Mouse (Mus musculus) kidney, embryonic 14.5 days (tissue): ENCODE data around the gene Klf12. TPM values are rescaled to one million over a fixed set of nuclear protein-coding genes. Genes with fewer than 3 reads are reported as not detected.
A peak's percentile ranks its signal among the peaks of the same experiment; 100 is the strongest.

Source experiments
- ATAC-seq: fragments of 200-750 bp; cut with Nextera tagmentation; 2 replicates; pipeline ENCODE4 v1.8.0; 2017; ENCODE audit warnings: moderate number of reproducible peaks, mild to moderate bottlenecking, moderate TSS enrichment, moderate library complexity; ENCODE audit not compliant: low FRiP score, low TSS enrichment
- H3K27ac ChIP-seq: fragments of 300-500 bp; sonication (generic); 2 replicates; pipeline ENCODE4 v1.5.1; 2014; ENCODE audit warnings: low read depth, mild to moderate bottlenecking, low read length, moderate library complexity, mixed read lengths
- H3K27me3 ChIP-seq: fragments of 300-500 bp; sonication (generic); 2 replicates; pipeline ENCODE4 v1.6.1; 2014; ENCODE audit warnings: mild to moderate bottlenecking, low read length; ENCODE audit not compliant: control insufficient read depth, insufficient read depth
- H3K36me3 ChIP-seq: fragments of 300-500 bp; sonication (generic); 2 replicates; pipeline ENCODE4 v1.6.1; 2014; ENCODE audit warnings: low read length, mixed read lengths; ENCODE audit not compliant: control insufficient read depth, insufficient read depth
- H3K4me1 ChIP-seq: fragments of 300-500 bp; sonication (generic); 2 replicates; pipeline ENCODE4 v1.6.1; 2014; ENCODE audit warnings: low read length, mixed read lengths; ENCODE audit not compliant: control insufficient read depth, insufficient read depth
- H3K4me2 ChIP-seq: fragments of 300-500 bp; sonication (generic); replicated peaks from 2 replicates; pipeline ENCODE4 v1.6.1; 2014; ENCODE audit warnings: low read depth, mild to moderate bottlenecking, low read length
- H3K4me3 ChIP-seq: fragments of 300-500 bp; sonication (generic); 2 replicates; pipeline ENCODE4 v1.5.1; 2014; ENCODE audit warnings: mild to moderate bottlenecking, low read length
- H3K9ac ChIP-seq: fragments of 300-500 bp; sonication (generic); 2 replicates; pipeline ENCODE4 v1.6.1; 2014; ENCODE audit warnings: low read depth, mild to moderate bottlenecking, low read length, moderate library complexity
- H3K9me3 ChIP-seq: fragments of 300-500 bp; sonication (generic); 2 replicates; pipeline ENCODE4 v1.6.1; 2016; ENCODE audit warnings: low read length; ENCODE audit not compliant: control insufficient read depth
- WGBS: fragments of 180-500 bp; shearing (Covaris S2); extraction: QIAGEN DNeasy Blood & Tissue Kit; methylation state at CpG from one replicate; pipeline ENCODE4 v1.1.7; 2014; 5-methylcytosine and 5-hydroxymethylcytosine counted together
- polyA plus RNA-seq: library from polyadenylated mRNA; unstranded; fragments of >200 nt; fragmentation: Nextera tagmentation; extraction: Ambion mirVana; gene quantifications from 2 replicates; pipeline ENCODE4 v1.2.1, GENCODE M21; 2014

Gene Klf12
- polyA plus RNA-seq, result 7.1 and 10.1 TPM in 2 replicates

GRCm38 (mm10) chr14:100284119-100284860 lies at the start of gene Klf12:
Klf12 (minus strand) TSS chr14:100284679.
- Histone ChIP-seq H3K36me3 (no peaks in the 10 kb centered on the region), H3K4me3 (peak within 1 kb of the TSS; percentile 58), H3K4me1 (peaks cover 15% of the 10 kb centered on the region; the same call in 1 of the 2 replicates), H3K9ac (peak within 1 kb of the TSS; percentile 61), H3K27ac (peak within 1 kb of the TSS; percentile 84), H3K4me2 (peak within 1 kb of the TSS; percentile 89), H3K27me3 (no peaks in the 10 kb centered on the region), H3K9me3 (no peaks in the 10 kb centered on the region)
- peak; percentile 85 for ATAC-seq
- 0% methylated on average over 39 of the region's 40 CpGs for WGBS

- Histone ChIP-seq H3K4me3 (no peak overlapping the region), H3K4me1 (no peaks in the 10 kb centered on the region), H3K9ac (no peak overlapping the region), H3K36me3 (no peaks in the 10 kb centered on the region), H3K27ac (no peak overlapping the region), H3K9me3 (no peaks in the 10 kb centered on the region), H3K4me2 (no peak overlapping the region), H3K27me3 (no peaks in the 10 kb centered on the region)
- WGBS, result 75% methylated on average over 2 of the region's 2 CpGs
- ATAC-seq, result no peak
Observed at GRCm38 (mm10) chr14:100333369-100333768, 48.9 kb upstream of the Klf12 start.

GRCm38 (mm10) chr14:100328602-100329276 lies 44.3 kb upstream of the Klf12 start:
- Histone ChIP-seq H3K4me2 (no peak overlapping the region), H3K27ac (no peak overlapping the region), H3K4me3 (no peak overlapping the region), H3K36me3 (no peaks in the 10 kb centered on the region), H3K4me1 (no peaks in the 10 kb centered on the region), H3K9me3 (no peaks in the 10 kb centered on the region), H3K27me3 (no peaks in the 10 kb centered on the region), H3K9ac (no peak overlapping the region)
- no peak for ATAC-seq
- 67% methylated on average over 6 of the region's 6 CpGs for WGBS

- H3K9me3 ChIP-seq, result 0 out of 2 replicates have a peak, but pooled peaks cover 2% of the 10 kb centered on the region
- H3K36me3 ChIP-seq, result no peaks in the 10 kb centered on the region
- H3K27me3 ChIP-seq, result no peaks in the 10 kb centered on the region
- H3K4me3 ChIP-seq, result no peak overlapping the region
- H3K27ac ChIP-seq, result no peak overlapping the region
- no peak for ATAC-seq
- no peaks in the 10 kb centered on the region for H3K4me1 ChIP-seq
- no peak overlapping the region for H3K4me2 ChIP-seq
- H3K9ac ChIP-seq, result no peak overlapping the region
- 89% methylated on average over 7 of the region's 7 CpGs for WGBS
Observed at GRCm38 (mm10) chr14:100324303-100324702, 39.8 kb upstream of the Klf12 start.

- Histone ChIP-seq H3K27ac (no peak overlapping the region), H3K27me3 (no peaks in the 10 kb centered on the region), H3K4me1 (no peaks in the 10 kb centered on the region), H3K36me3 (no peaks in the 10 kb centered on the region), H3K9ac (no peak overlapping the region), H3K4me2 (no peak overlapping the region), H3K4me3 (no peak overlapping the region), H3K9me3 (0 out of 2 replicates have a peak, but pooled peaks cover 2% of the 10 kb centered on the region)
- WGBS, result 93% methylated on average over 6 of the region's 6 CpGs
- no peak for ATAC-seq
Observed at GRCm38 (mm10) chr14:100322012-100322411, 37.5 kb upstream of the Klf12 start.

- Histone ChIP-seq H3K27me3 (no peaks in the 10 kb centered on the region), H3K9me3 (no peaks in the 10 kb centered on the region), H3K9ac (no peak overlapping the region), H3K4me2 (no peak overlapping the region), H3K4me3 (no peak overlapping the region), H3K4me1 (no peaks in the 10 kb centered on the region), H3K27ac (no peak overlapping the region), H3K36me3 (no peaks in the 10 kb centered on the region)
- ATAC-seq, result no peak
- WGBS, result 73% methylated on average over 4 of the region's 4 CpGs
Observed at GRCm38 (mm10) chr14:100316780-100317179, 32.3 kb upstream of the Klf12 start.

GRCm38 (mm10) chr14:100314099-100314498 lies 29.6 kb upstream of the Klf12 start:
- H3K9ac ChIP-seq, result no peak overlapping the region
- H3K27ac ChIP-seq, result no peak overlapping the region
- no peak for ATAC-seq
- no peak overlapping the region for H3K4me3 ChIP-seq
- WGBS, result 53% methylated on average over 4 of the region's 4 CpGs
- H3K4me1 ChIP-seq, result no peaks in the 10 kb centered on the region
- no peaks in the 10 kb centered on the region for H3K9me3 ChIP-seq
- no peak overlapping the region for H3K4me2 ChIP-seq
- H3K36me3 ChIP-seq, result no peaks in the 10 kb centered on the region
- no peaks in the 10 kb centered on the region for H3K27me3 ChIP-seq

- H3K27me3 ChIP-seq, result no peaks in the 10 kb centered on the region
- H3K4me2 ChIP-seq, result no peak overlapping the region
- ATAC-seq, result no peak
- no peaks in the 10 kb centered on the region for H3K36me3 ChIP-seq
- no peak overlapping the region for H3K4me3 ChIP-seq
- H3K9ac ChIP-seq, result no peak overlapping the region
- no peaks in the 10 kb centered on the region for H3K4me1 ChIP-seq
- WGBS, result 57% methylated on average over 1 of the region's 1 CpGs
- no peak overlapping the region for H3K27ac ChIP-seq
- no peaks in the 10 kb centered on the region for H3K9me3 ChIP-seq
Observed at GRCm38 (mm10) chr14:100300905-100301304, 16.4 kb upstream of the Klf12 start.

- ATAC-seq, result peak; percentile 84
- 28% methylated on average over 6 of the region's 6 CpGs for WGBS
- Histone ChIP-seq H3K4me3 (no peak overlapping the region), H3K4me2 (no peak overlapping the region), H3K27ac (no peak overlapping the region), H3K9me3 (no peaks in the 10 kb centered on the region), H3K36me3 (no peaks in the 10 kb centered on the region), H3K4me1 (no peaks in the 10 kb centered on the region), H3K27me3 (no peaks in the 10 kb centered on the region), H3K9ac (no peak overlapping the region)
Observed at GRCm38 (mm10) chr14:100298892-100299291, 14.4 kb upstream of the Klf12 start.
